Mouse (Mus musculus) frontal cortex, postnatal 10 days (tissue): ENCODE data around the gene Lman2.

Source experiments
- DNase-seq, 2 experiments: peaks; one replicate each; pipeline ENCODE4 v3.0.0; 2022; ENCODE audit warnings: low spot score in 2 of 2, mixed read lengths in 1 of 2

The Lman2 gene

GRCm38 (mm10) chr13:55371007-55371681 is 8.6 kb upstream of the Lman2 start:
- DNase-seq: no peak

GRCm38 (mm10) chr13:55370234-55370633 is 7.7 kb upstream of the Lman2 start:
- no peak for DNase-seq

GRCm38 (mm10) chr13:55369531-55370114 is 7.0 kb upstream of the Lman2 start, which contains the start of gene Rgs14:
Gene Rgs14 (plus strand): TSS chr13:55369732.
- DNase-seq: peak; percentile 23 to 56

GRCm38 (mm10) chr13:55368401-55368800 is 5.8 kb upstream of the Lman2 start:
- no peak for DNase-seq

GRCm38 (mm10) chr13:55361974-55362452 is 570 bp downstream of the Lman2 start:
- DNase-seq: no peak

- DNase-seq: no peak
These were observed 1.4 kb downstream of the Lman2 start for GRCm38 (mm10) chr13:55361145-55361544.

DNA sequence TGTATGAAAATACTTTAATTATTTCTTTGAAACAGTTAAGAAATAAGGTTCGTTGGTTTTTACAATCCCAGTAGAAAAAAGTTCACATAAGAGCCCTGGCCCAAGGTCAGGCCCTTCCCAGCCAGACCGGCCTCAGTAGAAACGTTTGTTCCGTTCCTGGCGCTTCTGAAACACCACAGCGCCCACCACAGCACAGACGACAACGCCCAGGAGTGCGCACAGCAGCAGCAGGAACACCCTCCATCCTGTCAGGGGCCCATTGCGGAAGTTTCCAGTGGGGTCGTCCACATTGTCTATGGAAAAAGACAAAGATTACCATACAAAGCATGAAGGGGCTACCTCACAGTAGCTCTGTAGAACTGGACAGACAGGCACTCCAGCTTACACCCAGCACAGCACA is 15.8 kb downstream of the Lman2 start:
- DNase-seq: no peak

DNA sequence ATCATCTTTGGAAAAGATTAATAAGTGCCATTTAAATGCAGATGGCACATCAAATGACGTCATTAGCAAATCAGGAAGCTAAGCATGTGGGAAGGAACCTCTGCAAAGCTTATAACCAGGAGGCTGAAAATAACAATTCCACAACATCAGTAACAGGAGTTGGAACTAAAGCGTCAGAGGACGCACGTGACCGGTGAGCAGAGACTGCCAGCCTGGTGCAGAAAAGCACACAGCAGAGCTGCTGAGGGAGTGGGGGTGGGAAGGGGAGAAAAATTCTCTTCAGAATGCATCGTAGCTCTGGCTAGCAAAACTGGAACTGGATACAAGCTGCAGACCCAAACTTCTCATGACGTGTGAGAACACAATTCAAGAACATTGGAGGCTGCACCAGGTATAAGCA is 18.3 kb downstream of the Lman2 start:
- DNase-seq: no peak

- DNase-seq: no peak
These were observed 20.1 kb downstream of the Lman2 start for GRCm38 (mm10) chr13:55342469-55342868.

GRCm38 (mm10) chr13:55339259-55339658 is 23.3 kb downstream of the Lman2 start:
- DNase-seq: no peak

GRCm38 (mm10) chr13:55338131-55339054 is 24.2 kb downstream of the Lman2 start:
- DNase-seq: no peak

DNA sequence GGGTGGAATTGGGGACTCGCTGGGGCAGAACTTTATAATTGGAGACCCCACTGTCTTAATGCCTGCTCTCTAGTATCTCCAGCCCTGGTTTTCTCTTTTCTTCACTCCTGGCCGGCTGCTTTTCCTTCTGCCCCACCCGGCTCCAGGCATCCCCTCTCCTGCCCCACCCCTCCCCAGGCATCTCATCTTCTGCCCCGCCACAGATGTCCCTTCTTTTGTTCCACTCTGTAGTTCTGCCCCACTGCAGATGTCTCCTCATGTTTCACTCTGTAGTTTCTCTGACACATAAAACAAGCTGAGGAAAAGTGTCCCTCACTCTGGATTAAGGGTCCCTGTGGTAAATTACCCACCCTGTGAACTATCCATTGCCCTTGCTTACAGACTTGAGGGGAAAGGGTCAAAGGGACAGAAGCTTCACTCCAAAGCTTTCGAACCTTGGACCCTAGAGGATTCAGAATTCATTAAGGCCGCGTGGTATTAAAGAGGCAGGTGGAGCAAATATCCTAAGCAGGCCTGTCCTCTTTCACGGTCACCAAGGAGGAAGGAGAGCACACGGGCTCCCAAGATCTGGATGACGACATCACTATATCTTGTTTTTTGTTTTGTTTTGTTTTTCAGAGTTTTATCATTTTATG is 25.1 kb downstream of the Lman2 start:
- no peak for DNase-seq

GRCm38 (mm10) chr13:55335701-55336100 is 26.9 kb downstream of the Lman2 start:
- no peak for DNase-seq

- DNase-seq: no peak
These were observed 30.3 kb downstream of the Lman2 start for GRCm38 (mm10) chr13:55332331-55332730.

GRCm38 (mm10) chr13:55330567-55331400 is 31.8 kb downstream of the Lman2 start:
- DNase-seq: no peak

- peak; percentile 76 to 80 for DNase-seq
These were observed 32.7 kb downstream of the Lman2 start, which contains the start of gene Mxd3 for GRCm38 (mm10) chr13:55329683-55330566. Gene Mxd3 (minus strand): TSS chr13:55329823.

DNA sequence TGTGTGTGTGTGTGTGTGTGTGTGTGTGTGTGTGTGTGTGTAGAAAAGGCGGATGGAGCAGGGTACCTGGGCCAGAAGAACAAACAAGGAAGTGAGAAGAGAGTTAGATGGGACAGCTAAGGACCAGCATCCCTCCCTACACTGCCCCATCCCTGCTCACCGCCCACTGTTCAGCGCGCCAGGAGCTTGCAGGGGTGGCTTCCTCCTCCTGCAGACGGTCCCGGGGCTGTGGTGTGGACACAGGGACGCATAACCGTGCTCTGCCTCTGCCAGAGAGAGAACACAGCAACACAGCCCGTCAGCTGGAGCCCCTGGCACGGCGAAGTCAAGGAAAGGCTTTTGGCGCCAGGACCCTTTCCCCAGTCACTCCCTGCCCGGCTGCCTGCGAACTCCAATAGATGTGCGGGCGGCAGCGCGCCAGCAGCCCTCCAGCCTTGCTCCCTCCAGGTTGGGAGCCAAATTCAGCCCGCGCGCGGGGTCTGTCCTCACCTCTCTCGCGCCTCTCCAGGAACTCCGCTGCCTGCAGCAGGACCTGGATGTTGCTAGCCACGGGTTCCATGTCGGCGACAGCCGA is 33.4 kb downstream of the Lman2 start:
- no peak for DNase-seq

DNA sequence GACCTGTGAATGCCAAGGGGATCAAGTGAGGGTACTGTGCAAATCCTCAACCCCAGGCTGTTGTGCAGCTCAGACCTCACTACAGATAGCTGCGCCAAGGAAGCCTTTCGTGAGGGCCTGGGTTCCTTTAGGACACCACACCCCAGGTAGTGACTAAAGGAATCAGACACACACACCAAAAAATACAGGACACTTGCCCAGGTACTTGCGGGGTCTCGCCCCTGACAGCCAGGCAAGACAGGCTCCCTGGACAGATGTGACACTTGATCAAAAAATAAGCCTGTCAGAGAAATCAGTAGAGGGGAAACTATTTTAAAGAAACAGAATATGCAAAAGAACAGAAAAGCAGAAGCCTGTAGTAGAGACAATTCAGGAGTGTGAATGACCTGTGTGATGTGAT is 33.9 kb downstream of the Lman2 start:
- DNase-seq: no peak

GRCm38 (mm10) chr13:55328171-55328570 is 34.4 kb downstream of the Lman2 start:
- no peak for DNase-seq
